Mouse (Mus musculus): ENCODE data around the gene Nfatc4. TPM values are rescaled to one million over a fixed set of nuclear protein-coding genes. Genes with fewer than 3 reads are reported as not detected.

The Nfatc4 gene
- total RNA-seq (2021) = 1 to 10 TPM; 3.9 to 4.1 TPM

GRCm38 (mm10) chr14:55822991-55823762 lies at the start of gene Nfatc4:
TSS of gene Nfatc4 (plus strand) at chr14:55823144.
- peak; percentile 27 to 92 for DNase-seq (ENCODE audit: extremely low spot score in 1 of 2, low spot score in 2 of 2)
- intact Hi-C loops (cut with DNase I) = loop anchor here (5.0 kb wide), 1 partner anchor 39 kb away; no protein-coding TSS in a partner anchor

GRCm38 (mm10) chr14:55776711-55777110 lies 46.2 kb upstream of the Nfatc4 start:
- DNase-seq (ENCODE audit: extremely low spot score in 1 of 2, low spot score in 2 of 2) = peak in 1 of 2 experiments; percentile 10
- intact Hi-C loops (cut with DNase I) = no loop called here

GRCm38 (mm10) chr14:55777176-55777575 lies 45.8 kb upstream of the Nfatc4 start:
- intact Hi-C loops (cut with DNase I) = no loop called here
- peak in 1 of 2 experiments; percentile 5 for DNase-seq (ENCODE audit: extremely low spot score in 1 of 2, low spot score in 2 of 2)

GRCm38 (mm10) chr14:55777806-55778205 lies 45.1 kb upstream of the Nfatc4 start:
- peak in 1 of 2 experiments; percentile 20 for DNase-seq (ENCODE audit: extremely low spot score in 1 of 2, low spot score in 2 of 2)
- intact Hi-C loops (cut with DNase I) = no loop called here

GRCm38 (mm10) chr14:55778686-55779085 lies 44.3 kb upstream of the Nfatc4 start:
- peak in 1 of 2 experiments; percentile 21 for DNase-seq (ENCODE audit: extremely low spot score in 1 of 2, low spot score in 2 of 2)
- intact Hi-C loops (cut with DNase I) = no loop called here

GRCm38 (mm10) chr14:55779656-55780055 lies 43.3 kb upstream of the Nfatc4 start:
- intact Hi-C loops (cut with DNase I) = loop anchor here (5.0 kb wide), 1 partner anchor 138 kb away; no protein-coding TSS in a partner anchor
- DNase-seq (ENCODE audit: extremely low spot score in 1 of 2, low spot score in 2 of 2) = peak in 1 of 2 experiments; percentile 18

GRCm38 (mm10) chr14:55780736-55781135 lies 42.2 kb upstream of the Nfatc4 start:
- DNase-seq (ENCODE audit: extremely low spot score in 1 of 2, low spot score in 2 of 2) = no peak
- intact Hi-C loops (cut with DNase I) = loop anchor here (5.0 kb wide), 1 partner anchor 137 kb away; no protein-coding TSS in a partner anchor

GRCm38 (mm10) chr14:55781310-55781709 lies 41.6 kb upstream of the Nfatc4 start:
- intact Hi-C loops (cut with DNase I) = loop anchor here (5.0 kb wide), 1 partner anchor 136 kb away; no protein-coding TSS in a partner anchor
- peak in 1 of 2 experiments; percentile 67 for DNase-seq (ENCODE audit: extremely low spot score in 1 of 2, low spot score in 2 of 2)

GRCm38 (mm10) chr14:55782361-55782960 lies 40.5 kb upstream of the Nfatc4 start:
- DNase-seq (ENCODE audit: extremely low spot score in 1 of 2, low spot score in 2 of 2) = no peak
- intact Hi-C loops (cut with DNase I) = loop anchor here (5.0 kb wide), 1 partner anchor 135 kb away; no protein-coding TSS in a partner anchor

- intact Hi-C loops (cut with DNase I) = loop anchor here (5.0 kb wide), 1 partner anchor 134 kb away; no protein-coding TSS in a partner anchor
- DNase-seq (ENCODE audit: extremely low spot score in 1 of 2, low spot score in 2 of 2) = no peak
Observed at GRCm38 (mm10) chr14:55783171-55783957, 39.6 kb upstream of the Nfatc4 start.

GRCm38 (mm10) chr14:55783958-55784235 lies 39.0 kb upstream of the Nfatc4 start, which contains the start of gene Adcy4:
TSS of gene Adcy4 (minus strand) at chr14:55784095.
- intact Hi-C loops (cut with DNase I) = loop anchor here (5.0 kb wide), 1 partner anchor 133 kb away; no protein-coding TSS in a partner anchor

GRCm38 (mm10) chr14:55785195-55785594 lies 37.7 kb upstream of the Nfatc4 start:
- no peak for DNase-seq (ENCODE audit: extremely low spot score in 1 of 2, low spot score in 2 of 2)

More at GRCm38 (mm10) chr14:55783958-55784235, 39.0 kb upstream of the Nfatc4 start, which contains the start of gene Adcy4:
- DNase-seq (ENCODE audit: extremely low spot score in 1 of 2, low spot score in 2 of 2) = no peak

GRCm38 (mm10) chr14:55787731-55788130 lies 35.2 kb upstream of the Nfatc4 start:
- DNase-seq (ENCODE audit: extremely low spot score in 1 of 2, low spot score in 2 of 2) = no peak
- intact Hi-C loops (cut with DNase I) = no loop called here

More at GRCm38 (mm10) chr14:55785195-55785594, 37.7 kb upstream of the Nfatc4 start:
- intact Hi-C loops (cut with DNase I) = no loop called here

- intact Hi-C loops (cut with DNase I) = no loop called here
- no peak for DNase-seq (ENCODE audit: extremely low spot score in 1 of 2, low spot score in 2 of 2)
Observed at GRCm38 (mm10) chr14:55788256-55789050, 34.5 kb upstream of the Nfatc4 start, which contains the start of gene Ripk3. TSS of gene Ripk3 (minus strand) at chr14:55788865.

GRCm38 (mm10) chr14:55793461-55793860 lies 29.5 kb upstream of the Nfatc4 start:
- intact Hi-C loops (cut with DNase I) = no loop called here
- DNase-seq (ENCODE audit: extremely low spot score in 1 of 2, low spot score in 2 of 2) = no peak

GRCm38 (mm10) chr14:55793946-55794345 lies 29.0 kb upstream of the Nfatc4 start:
- DNase-seq (ENCODE audit: extremely low spot score in 1 of 2, low spot score in 2 of 2) = no peak
- intact Hi-C loops (cut with DNase I) = no loop called here

- DNase-seq (ENCODE audit: extremely low spot score in 1 of 2, low spot score in 2 of 2) = no peak
- intact Hi-C loops (cut with DNase I) = no loop called here
Observed at GRCm38 (mm10) chr14:55795380-55796163, 27.4 kb upstream of the Nfatc4 start.

Data from left cerebral cortex, postnatal 10 days (tissue).